Mouse (Mus musculus) urinary bladder, postnatal 10 days (tissue): ENCODE measurements around the gene Agbl3.

ENCODE experiments used
- DNase-seq: peaks from one replicate; pipeline ENCODE4 v3.0.0; 2022; ENCODE audit warnings: low spot score

Gene Agbl3

GRCm38 (mm10) chr6:34780231-34780942 is at the start of gene Agbl3:
TSS of gene Agbl3 (plus strand) at chr6:34780432.
- peak; percentile 93 for DNase-seq

DNA sequence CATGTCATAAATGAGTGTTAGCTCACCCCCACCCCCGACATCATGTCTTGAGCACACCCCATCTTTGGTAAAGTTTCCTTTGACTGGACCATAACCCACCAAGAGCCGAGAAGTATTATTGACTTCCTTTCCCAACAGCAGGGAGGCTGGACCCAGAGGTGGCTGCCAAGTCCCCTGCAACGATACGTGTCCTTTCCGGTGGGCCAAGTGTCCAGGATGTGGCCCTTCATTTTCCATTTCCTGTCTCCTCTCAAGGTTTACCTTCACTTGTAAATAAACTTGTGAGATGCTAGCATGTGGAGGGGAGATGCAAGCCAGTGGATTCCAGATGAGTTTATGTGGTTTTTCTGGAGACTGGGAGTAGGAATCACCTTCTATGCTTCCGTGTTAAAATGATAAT is 49.2 kb upstream of the Agbl3 start:
- DNase-seq: no peak

DNA sequence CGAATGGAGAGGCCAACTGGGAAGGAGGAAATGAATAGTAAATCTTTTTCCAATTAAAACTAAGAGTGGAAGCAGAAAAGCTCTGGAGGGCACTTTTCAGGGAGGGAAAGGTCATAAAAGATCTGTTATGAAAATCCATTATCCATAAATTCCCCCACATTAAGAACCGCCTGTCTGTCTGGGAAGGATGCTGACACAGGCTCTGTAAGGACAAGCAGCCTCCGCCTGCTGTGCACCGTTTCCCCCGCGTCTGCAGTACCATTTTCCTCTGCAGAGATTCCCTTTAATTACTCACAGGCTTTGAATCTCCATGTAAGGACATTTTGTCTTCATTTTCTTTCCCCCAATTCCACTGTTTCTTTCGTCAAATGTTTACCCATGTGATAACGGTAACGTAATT is 48.7 kb upstream of the Agbl3 start:
- DNase-seq: no peak

GRCm38 (mm10) chr6:34734940-34735695 is 45.1 kb upstream of the Agbl3 start:
- no peak for DNase-seq

DNA sequence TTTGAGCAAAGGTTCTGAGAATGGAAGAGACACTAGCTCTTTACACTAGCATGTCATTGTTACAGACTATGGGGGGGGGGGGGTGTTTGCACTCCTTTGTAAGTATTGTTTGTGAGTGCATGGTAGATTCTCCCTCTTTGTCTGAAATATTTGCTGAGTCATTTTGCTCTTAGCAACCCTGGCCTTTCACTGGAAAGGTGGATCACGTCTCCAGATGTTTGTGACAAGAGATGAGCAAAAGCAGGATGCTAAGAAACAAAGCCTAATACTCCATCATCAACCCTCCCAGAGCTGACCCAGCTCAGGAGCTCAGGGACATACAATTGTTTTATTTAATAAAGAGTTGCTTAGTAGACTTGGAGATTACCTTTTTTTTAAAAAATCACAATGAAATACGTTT is 43.3 kb upstream of the Agbl3 start:
- no peak for DNase-seq

DNA sequence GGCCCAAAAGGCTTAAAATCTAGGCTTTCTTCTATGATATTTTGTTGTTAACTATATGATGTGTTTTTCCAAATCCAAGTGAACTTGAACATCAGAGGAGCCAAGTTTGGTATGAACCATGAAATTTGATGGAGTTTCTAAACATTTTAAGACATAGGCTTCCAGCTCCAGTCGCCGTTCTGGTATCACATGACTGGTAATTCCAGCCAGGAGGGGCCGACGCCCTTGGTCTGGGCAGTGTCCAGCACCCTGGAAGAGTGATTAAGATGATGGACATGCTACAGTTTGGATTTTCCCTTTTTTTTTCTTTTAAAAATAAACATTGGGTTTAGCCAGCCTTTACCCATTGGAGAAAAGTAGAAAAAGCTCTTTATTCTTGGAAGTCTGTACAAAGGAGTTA is 36.3 kb upstream of the Agbl3 start:
- DNase-seq: no peak

DNA sequence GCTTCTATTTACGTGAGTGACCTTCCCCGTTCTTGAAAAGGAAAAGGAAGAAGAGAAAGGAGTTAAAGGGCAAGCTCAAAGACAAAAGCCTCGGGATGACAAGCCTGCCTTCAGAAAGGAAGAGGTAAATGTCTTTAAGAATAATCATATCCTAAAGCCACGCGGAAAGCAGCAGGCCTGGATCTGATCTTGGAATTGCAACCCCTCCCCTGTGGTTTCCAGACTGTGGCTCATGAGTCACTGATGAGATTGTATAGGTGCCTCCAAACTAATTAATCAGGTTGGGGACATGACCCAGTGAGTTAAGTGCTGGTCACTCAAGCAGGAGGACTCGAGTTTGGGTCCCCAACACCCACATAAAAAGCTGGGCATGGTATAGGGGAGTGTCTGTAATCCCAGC is 32.4 kb upstream of the Agbl3 start:
- no peak for DNase-seq

- no peak for DNase-seq
Measured at GRCm38 (mm10) chr6:34748566-34748965, 31.7 kb upstream of the Agbl3 start.

DNA sequence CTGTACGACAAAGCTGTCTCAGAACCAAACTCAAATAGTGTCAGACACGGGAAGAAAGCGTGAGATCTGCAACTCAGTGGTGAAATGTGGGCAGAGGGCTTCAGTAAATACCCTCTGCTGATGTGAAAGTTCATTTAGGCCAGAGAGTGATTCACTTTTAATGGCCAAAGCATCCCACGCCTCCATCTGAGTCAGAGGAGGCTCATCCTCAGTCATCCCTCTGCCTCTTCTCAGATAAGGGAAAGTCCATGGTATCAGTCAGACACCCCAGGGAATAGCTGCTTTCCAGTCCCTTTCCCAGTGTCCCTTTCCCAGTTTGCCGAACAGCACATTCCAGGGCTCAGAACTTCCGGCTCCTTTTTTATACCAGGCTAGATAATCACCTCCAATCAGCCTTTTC is 30.7 kb upstream of the Agbl3 start:
- DNase-seq: no peak

DNA sequence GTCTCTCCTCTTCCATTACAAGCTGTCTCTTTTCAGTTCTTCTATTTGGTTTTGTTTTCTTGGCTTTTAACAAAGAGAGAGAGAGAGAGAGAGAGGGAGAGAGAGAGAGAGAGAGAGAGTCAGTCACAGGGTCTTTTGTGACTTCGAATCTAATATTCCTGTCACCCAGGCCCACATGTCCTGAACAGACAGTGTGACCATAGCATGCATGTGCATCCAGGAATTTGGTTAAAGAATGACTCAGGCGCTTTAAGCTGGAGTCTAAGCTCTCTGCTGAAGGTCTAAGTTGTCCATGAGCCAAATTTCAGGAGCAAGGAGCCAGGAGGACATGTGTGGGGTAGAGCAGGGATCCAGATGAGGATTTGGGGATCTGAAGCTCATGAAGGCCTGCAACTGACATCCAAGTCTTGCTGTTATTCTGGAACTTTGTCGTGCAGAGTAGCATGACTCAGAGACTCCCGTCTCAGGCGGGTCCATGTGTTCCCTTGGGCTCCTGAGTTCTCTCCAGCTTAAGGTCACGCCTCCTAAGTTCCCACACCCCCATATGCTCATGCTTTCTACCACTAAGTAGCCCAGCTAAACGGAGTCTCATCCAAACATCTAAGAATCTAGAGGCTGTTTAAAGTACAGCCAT is 29.6 kb upstream of the Agbl3 start:
- no peak for DNase-seq

DNA sequence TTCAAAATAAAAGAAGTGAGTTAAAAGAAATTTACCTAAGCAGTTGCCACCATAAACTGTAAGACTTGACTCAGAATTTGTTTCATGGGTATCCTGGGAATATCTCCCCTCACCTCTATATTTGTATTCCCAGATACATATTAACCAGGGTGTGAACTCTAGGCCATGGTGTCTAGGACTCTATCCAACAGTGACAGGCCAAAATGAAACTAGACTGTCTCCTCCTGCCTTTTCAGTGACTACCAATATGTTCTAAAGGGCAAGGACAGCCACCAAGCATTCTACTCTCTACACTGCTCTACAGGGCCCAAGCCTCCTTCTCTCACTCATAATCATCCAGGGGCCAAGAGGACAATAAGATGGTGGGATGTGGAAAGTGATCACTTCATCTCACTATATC is 28.6 kb upstream of the Agbl3 start:
- no peak for DNase-seq

DNA sequence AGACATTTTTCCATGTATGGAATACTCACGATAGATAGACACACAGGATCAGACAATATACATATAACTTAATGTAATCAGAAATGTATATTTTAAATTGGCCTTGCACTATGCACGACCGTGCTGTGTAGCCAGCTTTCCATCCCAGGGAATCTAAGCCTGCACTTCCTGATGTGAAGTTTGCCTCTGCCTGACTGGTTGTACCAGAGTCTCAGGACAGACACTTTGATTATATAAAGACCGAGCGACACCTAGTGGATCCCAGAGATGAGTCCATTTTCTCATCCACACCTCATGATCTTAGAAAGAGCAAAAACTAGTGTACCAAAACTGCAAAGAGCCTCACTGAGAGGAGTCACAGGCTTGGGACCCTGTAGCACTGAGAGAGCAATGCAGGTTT is 25.8 kb upstream of the Agbl3 start:
- no peak for DNase-seq

GRCm38 (mm10) chr6:34758340-34758739 is 21.9 kb upstream of the Agbl3 start:
- DNase-seq: no peak

DNA sequence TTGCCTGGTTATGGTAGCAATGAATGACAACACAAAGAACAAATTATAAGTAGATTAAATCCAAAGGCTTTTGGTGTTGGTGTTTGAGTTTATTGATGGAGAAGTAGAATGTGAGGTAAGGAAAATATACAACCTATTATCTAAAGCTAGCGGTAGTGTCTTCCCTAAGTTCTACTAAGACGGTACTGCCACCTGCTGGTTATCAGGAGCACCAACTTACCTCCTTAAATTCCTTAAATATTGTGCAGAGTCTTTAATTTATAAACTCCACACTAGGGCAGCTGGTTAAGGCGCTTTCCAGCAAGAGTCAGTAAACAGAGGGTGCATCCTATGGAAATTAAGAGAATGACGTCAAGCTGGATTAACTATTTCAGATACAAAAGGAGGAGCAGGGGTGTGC is 20.2 kb upstream of the Agbl3 start:
- no peak for DNase-seq

DNA sequence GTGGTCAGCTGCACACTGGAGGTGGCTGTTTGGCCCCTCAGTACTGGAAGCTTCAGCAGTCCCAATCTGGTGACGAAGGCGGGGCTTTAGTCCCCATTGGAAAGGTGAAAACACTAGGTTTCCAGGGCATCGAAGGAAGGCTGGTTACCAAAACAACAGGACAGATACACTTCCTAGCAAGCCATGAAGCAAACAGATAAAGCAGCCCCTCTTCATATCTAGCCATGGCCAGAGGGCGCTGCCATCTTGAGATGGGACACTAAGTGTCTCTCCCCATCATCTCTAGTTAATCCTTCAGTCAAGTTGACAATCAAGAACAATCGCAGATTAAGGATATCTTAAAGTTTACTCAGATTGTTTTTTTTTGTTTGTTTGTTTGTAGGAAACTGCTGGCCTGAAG is 14.5 kb upstream of the Agbl3 start:
- DNase-seq: no peak

DNA sequence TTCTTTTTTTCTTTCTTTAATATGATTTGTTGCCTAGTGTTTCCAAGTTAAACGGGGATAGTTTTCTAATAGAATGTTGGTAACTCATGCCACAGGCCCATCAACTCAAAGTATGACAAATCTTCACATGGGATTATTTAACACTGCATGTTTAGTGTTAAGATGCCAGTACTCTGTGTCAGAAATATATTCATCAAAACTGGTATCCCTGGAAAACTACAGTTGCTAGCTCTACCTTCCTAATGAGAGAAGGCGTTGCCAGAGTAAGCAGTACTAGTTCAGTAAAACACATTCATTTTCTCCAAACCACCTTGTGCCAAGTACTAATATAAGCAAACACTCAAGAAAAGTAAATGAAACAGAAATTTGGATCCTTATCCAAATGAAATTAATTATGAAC is 10.2 kb upstream of the Agbl3 start:
- DNase-seq: no peak

DNA sequence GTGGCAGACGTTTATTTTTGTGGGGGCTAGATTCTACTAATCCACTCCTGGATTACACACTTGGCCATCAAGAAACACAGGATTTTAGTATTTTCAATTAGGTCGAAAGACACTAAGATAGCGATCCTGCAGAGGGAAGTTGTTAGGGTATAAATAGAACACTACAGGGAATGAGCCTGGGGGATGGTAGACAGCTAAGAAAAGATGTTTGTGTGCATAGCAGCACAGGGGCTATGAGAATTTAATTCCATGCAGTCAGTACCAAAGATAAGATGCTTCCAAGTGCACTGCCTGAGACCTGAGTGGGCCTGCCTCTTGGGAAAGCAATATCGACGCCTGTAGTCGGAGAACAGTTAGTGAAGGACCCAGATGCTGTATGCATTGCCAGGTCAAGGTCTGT is 9.7 kb upstream of the Agbl3 start:
- no peak for DNase-seq

DNA sequence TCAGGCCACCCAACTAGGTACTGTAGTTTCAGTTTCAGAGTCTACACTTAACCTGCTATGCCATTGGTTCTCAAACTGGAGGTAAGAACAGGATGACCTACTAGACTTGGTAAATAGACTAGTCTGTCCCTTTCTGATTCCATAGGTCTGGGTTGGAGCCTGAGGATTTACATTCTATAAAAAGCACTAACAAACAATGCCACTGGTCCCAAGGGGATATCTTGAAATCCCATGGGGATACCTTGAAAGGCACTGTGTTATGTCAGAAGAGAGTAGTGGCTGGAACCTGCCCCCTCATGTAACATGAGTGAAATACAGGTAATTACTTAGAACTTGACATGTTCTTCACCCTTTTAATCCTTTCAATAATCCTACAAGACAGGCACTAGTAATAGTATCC is 3.8 kb upstream of the Agbl3 start:
- no peak for DNase-seq

- DNase-seq: no peak
Measured at GRCm38 (mm10) chr6:34777094-34777493, 3.1 kb upstream of the Agbl3 start.

GRCm38 (mm10) chr6:34777981-34778668 is 2.1 kb upstream of the Agbl3 start:
- no peak for DNase-seq

- DNase-seq: no peak
Measured at GRCm38 (mm10) chr6:34780943-34781289, 684 bp downstream of the Agbl3 start.

- DNase-seq: no peak
Measured at GRCm38 (mm10) chr6:34782493-34782892, 2.3 kb downstream of the Agbl3 start.

DNA sequence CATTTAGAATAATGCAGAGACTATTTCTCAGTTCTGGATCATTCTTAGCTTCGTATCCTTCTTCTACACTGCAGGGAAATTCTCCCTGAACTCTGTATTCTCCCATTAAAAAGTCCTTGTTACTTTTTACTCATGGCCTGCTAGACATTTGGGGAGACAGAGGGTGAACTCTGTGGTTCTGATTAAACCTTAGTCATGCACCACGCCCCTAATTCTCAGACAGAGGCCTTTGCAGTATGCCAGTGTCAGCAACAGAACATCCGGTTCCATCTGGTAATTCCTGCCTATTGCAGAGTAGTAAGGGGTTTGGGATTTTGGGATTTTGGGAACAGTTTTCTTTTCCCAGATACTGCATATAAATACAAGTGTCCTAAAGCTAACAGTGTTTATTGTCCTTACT is 16.6 kb downstream of the Agbl3 start:
- no peak for DNase-seq
